Comparison of ENCODE assay signal across 20 mouse cellular contexts in the genomic region with DNA sequence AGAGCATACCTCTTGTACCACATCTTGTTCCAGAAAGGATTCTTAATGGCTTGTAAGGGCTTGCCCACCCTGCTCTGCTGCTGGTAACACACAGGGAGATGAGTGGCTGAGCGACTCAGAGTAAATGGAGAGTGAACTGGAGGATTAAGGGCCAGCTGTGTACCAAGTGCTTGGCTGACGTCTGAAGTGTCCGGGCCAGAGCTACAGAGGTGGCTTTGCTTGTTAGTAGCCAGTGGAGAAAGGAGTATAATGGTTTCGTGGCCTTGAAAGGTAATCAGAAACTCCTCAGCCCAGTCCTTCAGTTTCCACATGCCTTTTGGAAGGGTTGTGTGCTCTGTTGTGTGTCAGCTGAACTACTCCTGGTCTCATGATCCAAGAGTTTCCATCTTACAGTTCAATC. TPM values are rescaled to one million over a fixed set of nuclear protein-coding genes. Genes with fewer than 3 reads are reported as not detected.
DNase-seq lines count a peak whose midpoint lies in the region; ATAC-seq and TF ChIP-seq lines count a peak whose summit lies in the region.
"Had no signal": no experiment of that assay in that cellular context is flagged by ENCODE, and none has a peak within 500 bp of the region (broad histone marks: within the 10 kb centered on the region; RNA-seq: fewer than 3 reads in every experiment).

No protein-coding gene starts in this region.

- H3K36me3 ChIP-seq in megakaryocyte, embryonic 14.5 days (replicated peaks; ENCODE audit: low read length): peaks cover 46% of the 10 kb centered on the region
- H3K36me3 ChIP-seq in lung, postnatal 0 days (ENCODE audit: insufficient read depth, low read length): no peaks in the 10 kb centered on the region
- no peaks in the 10 kb centered on the region for H3K36me3 ChIP-seq in forebrain, embryonic 13.5 days (ENCODE audit: poor library complexity, severe bottlenecking)
- H3K36me3 ChIP-seq: embryonic facial prominence, embryonic 12.5 days; limb, embryonic 12.5 days; midbrain, embryonic 12.5 days; neural tube, embryonic 13.5 days had no signal

- no peak overlapping the region for H3K9ac ChIP-seq in lung, postnatal 0 days (replicated peaks; ENCODE audit: low read depth)
- H3K9ac ChIP-seq in forebrain, embryonic 13.5 days: no peak overlapping the region
- H3K9ac ChIP-seq: embryonic facial prominence, embryonic 12.5 days; hindbrain, embryonic 14.5 days; limb, embryonic 12.5 days; midbrain, embryonic 12.5 days; neural tube, embryonic 13.5 days had no signal

- peak overlapping the region; percentile 6 for H3K27ac ChIP-seq in lung, postnatal 0 days (ENCODE audit: low read length)
- H3K27ac ChIP-seq in forebrain, embryonic 13.5 days: no peak overlapping the region
- H3K27ac ChIP-seq: embryonic facial prominence, embryonic 12.5 days; hindbrain, embryonic 14.5 days; limb, embryonic 12.5 days; midbrain, embryonic 12.5 days; neural tube, embryonic 13.5 days had no signal

- peaks cover 91% of the 10 kb centered on the region for H3K4me1 ChIP-seq in megakaryocyte, embryonic 14.5 days
- H3K4me1 ChIP-seq in lung, postnatal 0 days (ENCODE audit: insufficient read depth, low read depth, low read length): peaks cover 20% of the 10 kb centered on the region; the same call in 1 of the 2 replicates
- H3K4me1 ChIP-seq in forebrain, embryonic 13.5 days: peaks cover 9% of the 10 kb centered on the region

- intact Hi-C loops in gastrocnemius, postnatal 36 days (cut with DNase I): no loop called here

- DNase-seq in gastrocnemius, postnatal 25 days: peak; percentile 28
- no peak for DNase-seq in gastrocnemius, postnatal 36 days
- DNase-seq in lung, postnatal 0 days (ENCODE audit: low spot score): peak; percentile 89
- DNase-seq in frontal cortex, adult 2 months (ENCODE audit: extremely low spot score in 1 of 2, low spot score in 1 of 2): no peak
- no peak for DNase-seq in heart, postnatal 4 days
- DNase-seq: adrenal gland, adult 8-10 months; cerebellum, adult 18-20 months; heart, postnatal 14 days; kidney, postnatal 14 days; thymus, postnatal 36 days had no signal

- TF ChIP-seq EP300 in lung, postnatal 0 days (IDR thresholded peaks at IDR 0.05): no peak

- WGBS in lung, postnatal 0 days: 59% methylated on average over 4 of the region's 4 CpGs
- WGBS in forebrain, embryonic 13.5 days: 44% methylated on average over 4 of the region's 4 CpGs

- no peaks in the 10 kb centered on the region for H3K27me3 ChIP-seq in megakaryocyte, embryonic 14.5 days (replicated peaks)
- H3K27me3 ChIP-seq in lung, postnatal 0 days (replicated peaks; ENCODE audit: insufficient read depth, low read length): no peaks in the 10 kb centered on the region
- H3K27me3 ChIP-seq in forebrain, embryonic 13.5 days: no peaks in the 10 kb centered on the region
- H3K27me3 ChIP-seq: embryonic facial prominence, embryonic 12.5 days; limb, embryonic 12.5 days; midbrain, embryonic 12.5 days; neural tube, embryonic 13.5 days had no signal

- H3K4me2 ChIP-seq in lung, postnatal 0 days (replicated peaks; ENCODE audit: low read depth, low read length): no peak overlapping the region
- no peak overlapping the region for H3K4me2 ChIP-seq in forebrain, embryonic 13.5 days
- H3K4me2 ChIP-seq: embryonic facial prominence, embryonic 12.5 days; heart, embryonic 11.5 days; hindbrain, embryonic 14.5 days; limb, embryonic 12.5 days; midbrain, embryonic 12.5 days; neural tube, embryonic 13.5 days had no signal

- no peak for TF ChIP-seq CTCF in lung, postnatal 0 days (IDR thresholded peaks at IDR 0.05)

- ATAC-seq in megakaryocyte, adult 5-6 weeks (ENCODE audit: poor library complexity, severe bottlenecking): no peak
- peak; percentile 91 for ATAC-seq in lung, postnatal 0 days
- ATAC-seq in forebrain, embryonic 13.5 days: no peak
- ATAC-seq: intestine, postnatal 0 days had no signal

- no peaks in the 10 kb centered on the region for H3K9me3 ChIP-seq in megakaryocyte, embryonic 14.5 days
- H3K9me3 ChIP-seq in lung, postnatal 0 days (ENCODE audit: low read length): no peaks in the 10 kb centered on the region
- no peaks in the 10 kb centered on the region for H3K9me3 ChIP-seq in forebrain, embryonic 13.5 days (replicated peaks)
- H3K9me3 ChIP-seq: embryonic facial prominence, embryonic 12.5 days; limb, embryonic 12.5 days; midbrain, embryonic 12.5 days; neural tube, embryonic 13.5 days had no signal

- H3K4me3 ChIP-seq in megakaryocyte, embryonic 14.5 days (replicated peaks): peak overlapping the region; percentile 46
- no peak overlapping the region for H3K4me3 ChIP-seq in lung, postnatal 0 days (ENCODE audit: low read depth, low read length)
- no peak overlapping the region for H3K4me3 ChIP-seq in forebrain, embryonic 13.5 days
- H3K4me3 ChIP-seq: embryonic facial prominence, embryonic 12.5 days; limb, embryonic 12.5 days; midbrain, embryonic 12.5 days; neural tube, embryonic 13.5 days had no signal

RNA-seq across cellular contexts. Expression of a gene that starts 6.3 kb away (rescaled TPM):
- 10 to 100 TPM; 71.7 to 81.0 TPM for total RNA-seq in gastrocnemius, postnatal 25 days (2021)
- 10 to 100 TPM; 67.7 to 81.8 TPM for total RNA-seq in gastrocnemius, postnatal 36 days (2021)
- polyA plus RNA-seq in megakaryocyte, embryonic 14.5 days (2012; ENCODE audit: insufficient read depth, low replicate concordance): 4.3 and 36.2 TPM in 2 replicates
- total RNA-seq in megakaryocyte, adult 5-6 weeks (2015): 16.8 and 19.0 TPM in 2 replicates
- total RNA-seq in megakaryocyte, adult 5-6 weeks (2017): 19.9 and 22.2 TPM in 2 replicates
- polyA plus RNA-seq in lung, postnatal 0 days (2015; fragmentation: Nextera tagmentation; extraction: Ambion mirVana): 48.4 and 50.5 TPM in 2 replicates
- polyA plus RNA-seq in forebrain, embryonic 13.5 days (2015; fragmentation: Nextera tagmentation; extraction: Ambion mirVana): 32.8 and 34.6 TPM in 2 replicates
- 36.0 and 43.2 TPM in 2 replicates for polyA plus RNA-seq in frontal cortex, adult 2 months (2012; rRNA removed)
- total RNA-seq in heart, postnatal 4 days (2021): 10 to 100 TPM; 19.4 to 23.5 TPM

RNA-seq across cellular contexts. Expression of a gene that starts 33.2 kb away (rescaled TPM):
- total RNA-seq in gastrocnemius, postnatal 25 days (2021): 1 to 10 TPM; 2.8 to 3.9 TPM
- total RNA-seq in gastrocnemius, postnatal 36 days (2021): 1 to 10 TPM; 1.8 to 2.2 TPM
- 4.7 and 5.5 TPM in 2 replicates for polyA plus RNA-seq in megakaryocyte, embryonic 14.5 days (2012; ENCODE audit: insufficient read depth, low replicate concordance)
- 1.0 and 1.4 TPM in 2 replicates for total RNA-seq in megakaryocyte, adult 5-6 weeks (2015)
- 2.2 and 8.9 TPM in 2 replicates for total RNA-seq in megakaryocyte, adult 5-6 weeks (2017)
- polyA plus RNA-seq in lung, postnatal 0 days (2015; fragmentation: Nextera tagmentation; extraction: Ambion mirVana): 5.1 and 5.5 TPM in 2 replicates
- polyA plus RNA-seq in forebrain, embryonic 13.5 days (2015; fragmentation: Nextera tagmentation; extraction: Ambion mirVana): 8.3 and 8.9 TPM in 2 replicates
- polyA plus RNA-seq in frontal cortex, adult 2 months (2012; rRNA removed): 8.4 and 10.7 TPM in 2 replicates
- total RNA-seq in heart, postnatal 4 days (2021): 1 to 10 TPM; 4.4 to 4.6 TPM

RNA-seq across cellular contexts. Expression of a gene that starts 39.0 kb away (rescaled TPM):
- total RNA-seq in gastrocnemius, postnatal 25 days (2021): 10 to 100 TPM; 36.0 to 40.1 TPM
- total RNA-seq in gastrocnemius, postnatal 36 days (2021): 10 to 100 TPM; 30.9 to 43.7 TPM
- polyA plus RNA-seq in megakaryocyte, embryonic 14.5 days (2012; ENCODE audit: insufficient read depth, low replicate concordance): 11.9 and 29.8 TPM in 2 replicates
- 33.7 and 36.5 TPM in 2 replicates for total RNA-seq in megakaryocyte, adult 5-6 weeks (2015)
- total RNA-seq in megakaryocyte, adult 5-6 weeks (2017): 35.1 and 38.1 TPM in 2 replicates
- polyA plus RNA-seq in lung, postnatal 0 days (2015; fragmentation: Nextera tagmentation; extraction: Ambion mirVana): 41.0 and 46.4 TPM in 2 replicates
- 21.8 and 22.3 TPM in 2 replicates for polyA plus RNA-seq in forebrain, embryonic 13.5 days (2015; fragmentation: Nextera tagmentation; extraction: Ambion mirVana)
- polyA plus RNA-seq in frontal cortex, adult 2 months (2012; rRNA removed): 31.2 and 32.7 TPM in 2 replicates
- 10 to 100 TPM; 39.1 to 40.9 TPM for total RNA-seq in heart, postnatal 4 days (2021)

Comparison
In these comparisons a context has a peak if more than half of its experiments do, and no peak if none do; other contexts are left out.
1. DNase-seq: peak in gastrocnemius, postnatal 25 days (single experiment) and lung, postnatal 0 days (single experiment); none in gastrocnemius, postnatal 36 days (0 of 2), frontal cortex, adult 2 months (0 of 2) and heart, postnatal 4 days (single experiment).